19 mouse cellular contexts compared by ENCODE assay signal in the genomic region with DNA sequence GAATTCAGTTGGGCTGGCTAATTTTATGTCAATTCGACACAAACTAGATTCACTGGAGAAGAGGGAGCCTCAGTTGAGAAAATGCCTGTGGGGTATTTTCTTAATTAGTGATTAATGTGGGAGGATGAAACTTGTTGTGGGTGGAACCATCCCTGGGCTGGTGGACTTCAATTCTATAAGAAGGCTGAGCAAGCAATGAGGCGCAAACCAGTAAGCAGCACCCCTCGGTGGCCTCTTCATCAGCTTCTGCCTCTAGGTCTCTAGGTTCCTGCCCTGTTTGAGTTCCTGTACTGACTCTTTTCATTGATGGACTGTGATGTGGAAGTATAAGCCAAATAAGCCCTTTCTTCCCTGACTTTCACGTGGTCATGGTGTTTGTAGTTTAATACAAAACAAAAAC. TPM values are rescaled to one million over a fixed set of nuclear protein-coding genes. Genes with fewer than 3 reads are reported as not detected.
DNase-seq lines count a peak whose midpoint lies in the region; ATAC-seq and TF ChIP-seq lines count a peak whose summit lies in the region.
"Had no signal": no experiment of that assay in that cellular context is flagged by ENCODE, and none has a peak within 500 bp of the region (broad histone marks: within the 10 kb centered on the region; RNA-seq: fewer than 3 reads in every experiment).

No protein-coding gene starts in this region.

- no peak overlapping the region for H3K4me2 ChIP-seq in heart, embryonic 11.5 days
- no peak overlapping the region for H3K4me2 ChIP-seq in forebrain, embryonic 15.5 days (replicated peaks)
- H3K4me2 ChIP-seq: embryonic facial prominence, embryonic 13.5 days; forebrain, embryonic 12.5 days; hindbrain, embryonic 13.5 days; intestine, embryonic 15.5 days had no signal

- 85% methylated on average over 4 of the region's 4 CpGs for WGBS in heart, adult 2 months
- WGBS in heart, embryonic 11.5 days (ENCODE audit: insufficient replicate concordance): 68% methylated on average over 4 of the region's 4 CpGs
- 75% methylated on average over 4 of the region's 4 CpGs for WGBS in forebrain, embryonic 15.5 days

- no peaks in the 10 kb centered on the region for H3K27me3 ChIP-seq in heart, adult 2 months (ENCODE audit: control insufficient read depth, insufficient read depth, low read length)
- no peaks in the 10 kb centered on the region for H3K27me3 ChIP-seq in heart, embryonic 11.5 days (ENCODE audit: control insufficient read depth, insufficient read depth, low read length)
- no peaks in the 10 kb centered on the region for H3K27me3 ChIP-seq in forebrain, embryonic 15.5 days
- H3K27me3 ChIP-seq: embryonic facial prominence, embryonic 13.5 days; forebrain, embryonic 12.5 days; intestine, embryonic 15.5 days had no signal

- no peak for TF ChIP-seq POLR2A in heart, adult 2 months (IDR thresholded peaks at IDR 0.05; ENCODE audit: insufficient read depth, low read depth, low read length)

- DNase-seq in heart, adult 2 months: peak; percentile 1 to 3
- peak; percentile 2 for DNase-seq in kidney, postnatal 10 days
- no peak for DNase-seq in kidney, postnatal 4 days
- DNase-seq in testis, postnatal 10 days (ENCODE audit: low spot score): peak; percentile 30
- no peak for DNase-seq in testis, postnatal 14 days (ENCODE audit: low spot score)
- DNase-seq: adrenal gland, adult 2 months; adrenal gland, postnatal 25 days; cerebellum, adult 18-20 months; cerebellum, postnatal 10 days; forebrain, postnatal 0 days; gastrocnemius, postnatal 14 days; heart, postnatal 10 days had no signal

- no peak for TF ChIP-seq EP300 in heart, adult 2 months (IDR thresholded peaks at IDR 0.05; ENCODE audit: insufficient read depth, low read depth, low read length)

- peaks cover 4% of the 10 kb centered on the region; the same call in 1 of the 2 replicates for H3K4me1 ChIP-seq in heart, adult 2 months (ENCODE audit: control insufficient read depth, insufficient read depth, low read length)
- peaks cover 4% of the 10 kb centered on the region for H3K4me1 ChIP-seq in heart, embryonic 11.5 days (ENCODE audit: control insufficient read depth, insufficient read depth, low read length)
- peaks cover 8% of the 10 kb centered on the region for H3K4me1 ChIP-seq in forebrain, embryonic 15.5 days

- no peak for TF ChIP-seq CTCF in heart, adult 2 months (IDR thresholded peaks at IDR 0.05)

- H3K9me3 ChIP-seq in heart, embryonic 11.5 days (replicated peaks; ENCODE audit: control insufficient read depth, low read length): no peaks in the 10 kb centered on the region
- no peaks in the 10 kb centered on the region for H3K9me3 ChIP-seq in forebrain, embryonic 15.5 days
- H3K9me3 ChIP-seq: embryonic facial prominence, embryonic 13.5 days; forebrain, embryonic 12.5 days; hindbrain, embryonic 13.5 days; intestine, embryonic 15.5 days had no signal

- no peak overlapping the region for H3K27ac ChIP-seq in heart, adult 2 months
- H3K27ac ChIP-seq in heart, embryonic 11.5 days (ENCODE audit: low read depth, low read length): no peak overlapping the region
- no peak overlapping the region for H3K27ac ChIP-seq in forebrain, embryonic 15.5 days (replicated peaks)
- H3K27ac ChIP-seq: embryonic facial prominence, embryonic 13.5 days; forebrain, embryonic 12.5 days; hindbrain, embryonic 13.5 days; hindbrain, postnatal 0 days; intestine, embryonic 15.5 days had no signal

- H3K79me2 ChIP-seq in heart, adult 2 months (replicated peaks; ENCODE audit: control insufficient read depth, insufficient read depth, low read length): no peaks in the 10 kb centered on the region

- no peak overlapping the region for H3K9ac ChIP-seq in heart, adult 2 months (ENCODE audit: low read depth, low read length)
- H3K9ac ChIP-seq in heart, embryonic 11.5 days (ENCODE audit: low read depth, low read length): no peak overlapping the region
- H3K9ac ChIP-seq in forebrain, embryonic 15.5 days (replicated peaks): no peak overlapping the region
- H3K9ac ChIP-seq: embryonic facial prominence, embryonic 13.5 days; forebrain, embryonic 12.5 days; forebrain, postnatal 0 days; hindbrain, embryonic 13.5 days; intestine, embryonic 15.5 days had no signal

- intact Hi-C loops in heart, adult 2 months (cut with DNase I): loop anchor here (10.0 kb wide), 1 partner anchor 436 kb away; no protein-coding TSS in a partner anchor

- H3K4me3 ChIP-seq in heart, adult 2 months: no peak overlapping the region
- no peak overlapping the region for H3K4me3 ChIP-seq in heart, embryonic 11.5 days (ENCODE audit: low read depth, low read length)
- no peak overlapping the region for H3K4me3 ChIP-seq in forebrain, embryonic 15.5 days
- H3K4me3 ChIP-seq: embryonic facial prominence, embryonic 13.5 days; forebrain, embryonic 12.5 days; hindbrain, embryonic 13.5 days; intestine, embryonic 15.5 days had no signal

- no peaks in the 10 kb centered on the region for H3K36me3 ChIP-seq in heart, adult 2 months (ENCODE audit: control insufficient read depth, insufficient read depth, low read length)
- H3K36me3 ChIP-seq in heart, embryonic 11.5 days (ENCODE audit: control insufficient read depth, insufficient read depth, low read length): peaks cover 6% of the 10 kb centered on the region; the same call in 1 of the 2 replicates
- H3K36me3 ChIP-seq in forebrain, embryonic 15.5 days: no peaks in the 10 kb centered on the region

- no peak for ATAC-seq in heart, embryonic 11.5 days (replicated peaks; ENCODE audit: insufficient number of reproducible peaks, low FRiP score, low TSS enrichment)
- no peak for ATAC-seq in forebrain, embryonic 15.5 days (replicated peaks)
- ATAC-seq: forebrain, postnatal 0 days; hindbrain, postnatal 0 days; intestine, embryonic 15.5 days had no signal

RNA-seq across cellular contexts. Expression of a gene that starts 5.5 kb away (rescaled TPM):
- 10 to 100 TPM; 27.1 to 28.0 TPM for total RNA-seq in heart, adult 2 months (2021)
- 36.0 and 36.6 TPM in 2 replicates for polyA plus RNA-seq in heart, adult 2 months (2012; rRNA removed)
- 49.0 and 57.5 TPM in 2 replicates for polyA plus RNA-seq in heart, embryonic 11.5 days (2014; fragmentation: Nextera tagmentation; extraction: Ambion mirVana)
- 52.3 and 56.0 TPM in 2 replicates for polyA plus RNA-seq in forebrain, embryonic 15.5 days (2015; fragmentation: Nextera tagmentation; extraction: Ambion mirVana)

RNA-seq across cellular contexts. Expression of a gene that starts 5.8 kb away (rescaled TPM):
- total RNA-seq in heart, adult 2 months (2021): under 1 TPM; 0.61 to 0.70 TPM
- polyA plus RNA-seq in heart, adult 2 months (2012; rRNA removed): 1.3 and 1.5 TPM in 2 replicates
- 0.14 and 1.2 TPM in 2 replicates for polyA plus RNA-seq in heart, embryonic 11.5 days (2014; fragmentation: Nextera tagmentation; extraction: Ambion mirVana)
- 1.8 and 2.3 TPM in 2 replicates for polyA plus RNA-seq in forebrain, embryonic 15.5 days (2015; fragmentation: Nextera tagmentation; extraction: Ambion mirVana)

RNA-seq across cellular contexts. Expression of a gene that starts 6.1 kb away (rescaled TPM):
- 10 to 100 TPM; 60.2 to 63.4 TPM for total RNA-seq in heart, adult 2 months (2021)
- polyA plus RNA-seq in heart, adult 2 months (2012; rRNA removed): 42.3 and 73.6 TPM in 2 replicates
- 1.6 and 1.9 TPM in 2 replicates for polyA plus RNA-seq in heart, embryonic 11.5 days (2014; fragmentation: Nextera tagmentation; extraction: Ambion mirVana)
- polyA plus RNA-seq in forebrain, embryonic 15.5 days (2015; fragmentation: Nextera tagmentation; extraction: Ambion mirVana): 4.6 and 5.0 TPM in 2 replicates

RNA-seq across cellular contexts. Expression of a gene that starts 38.4 kb away (rescaled TPM):
- 10 to 100 TPM; 62.6 to 72.8 TPM for total RNA-seq in heart, adult 2 months (2021)
- polyA plus RNA-seq in heart, adult 2 months (2012; rRNA removed): 53.8 and 63.0 TPM in 2 replicates
- 38.6 and 53.9 TPM in 2 replicates for polyA plus RNA-seq in heart, embryonic 11.5 days (2014; fragmentation: Nextera tagmentation; extraction: Ambion mirVana)
- 118 and 120 TPM in 2 replicates for polyA plus RNA-seq in forebrain, embryonic 15.5 days (2015; fragmentation: Nextera tagmentation; extraction: Ambion mirVana)

RNA-seq across cellular contexts. Expression of a gene that starts 38.5 kb away (rescaled TPM):
- total RNA-seq in heart, adult 2 months (2021): 10 to 100 TPM; 29.6 to 46.6 TPM
- polyA plus RNA-seq in heart, adult 2 months (2012; rRNA removed): 56.0 and 61.9 TPM in 2 replicates
- polyA plus RNA-seq in heart, embryonic 11.5 days (2014; fragmentation: Nextera tagmentation; extraction: Ambion mirVana): 48.2 and 49.2 TPM in 2 replicates
- 119 and 120 TPM in 2 replicates for polyA plus RNA-seq in forebrain, embryonic 15.5 days (2015; fragmentation: Nextera tagmentation; extraction: Ambion mirVana)

Comparison
In these comparisons a context has a peak if more than half of its experiments do, and no peak if none do; other contexts are left out.
1. DNase-seq: peak in heart, adult 2 months (2 of 2), kidney, postnatal 10 days (single experiment) and testis, postnatal 10 days (single experiment); none in kidney, postnatal 4 days (0 of 2) and testis, postnatal 14 days (single experiment).